Mouse (Mus musculus): ENCODE measurements at regions not wholly inside any gene's neighbourhood (a gene's known extent, or its start where the extent isn't known, plus 50 kb on each side); places are given as distances from the start of the nearest gene placed in this dataset.

GRCm38 (mm10) chr15:31999553-31999952, 177.5 kb upstream of the Tas2r119 start:
- ATAC-seq (ENCODE audit: low FRiP score, low read depth) = no peak
- Histone ChIP-seq H3K27me3 (peaks cover 20% of the 10 kb centered on the region), H3K4me3 (no peak overlapping the region), H3K36me3 (no peaks in the 10 kb centered on the region), H3K9ac (no peak overlapping the region), H3K27ac (no peak overlapping the region), H3K4me1 (peaks cover 21% of the 10 kb centered on the region), H3K9me3 (no peaks in the 10 kb centered on the region), H3K4me2 (replicated peaks) (no peak overlapping the region)
- whole genome bisulfite sequencing = 54% methylated on average over 5 of the region's 5 CpGs

- no peak overlapping the region for H3K27ac ChIP-seq
- H3K4me3 ChIP-seq = no peak overlapping the region
- peaks cover 21% of the 10 kb centered on the region for H3K4me1 ChIP-seq
- peaks cover 22% of the 10 kb centered on the region for H3K27me3 ChIP-seq
- no peaks in the 10 kb centered on the region for H3K36me3 ChIP-seq
- no peaks in the 10 kb centered on the region for H3K9me3 ChIP-seq
- peak overlapping the region; percentile 27; the same call in 1 of the 2 replicates for H3K4me2 ChIP-seq (replicated peaks)
- no peak overlapping the region for H3K9ac ChIP-seq
- 50% methylated on average over 2 of the region's 2 CpGs for WGBS
- ATAC-seq (ENCODE audit: low FRiP score, low read depth) = peak; percentile 77; the same call in 1 of the 2 replicates
Observed at GRCm38 (mm10) chr15:32002950-32003422, 174.1 kb upstream of the Tas2r119 start.

DNA sequence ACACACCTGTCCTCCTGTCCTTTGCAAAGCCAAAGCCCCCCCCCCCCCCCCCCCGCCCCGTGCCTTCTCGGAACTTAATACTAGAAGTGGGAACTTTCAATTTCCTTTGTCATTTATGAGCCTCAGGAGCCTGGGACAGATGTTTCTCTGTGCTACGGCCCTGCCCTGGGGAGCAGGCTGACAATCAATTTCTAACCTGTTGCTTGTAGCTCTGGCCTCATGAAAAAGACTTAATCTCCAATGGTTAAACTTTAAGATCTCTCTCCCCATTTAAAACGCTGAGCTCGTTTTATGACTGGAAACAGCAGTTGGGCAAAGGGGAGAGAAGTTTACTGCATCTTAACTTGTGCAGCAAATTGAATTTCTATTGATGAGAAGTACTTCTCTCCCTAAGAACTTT, 173.6 kb upstream of the Tas2r119 start:
- 2% methylated on average over 6 of the region's 6 CpGs for WGBS
- peak; percentile 78; the same call in 1 of the 2 replicates for ATAC-seq (ENCODE audit: low FRiP score, low read depth)

GRCm38 (mm10) chr15:32005986-32006385, 171.1 kb upstream of the Tas2r119 start:
- Histone ChIP-seq H3K36me3 (no peaks in the 10 kb centered on the region), H3K9me3 (no peaks in the 10 kb centered on the region), H3K4me2 (replicated peaks) (no peak overlapping the region), H3K4me1 (peaks cover 18% of the 10 kb centered on the region), H3K27ac (no peak overlapping the region), H3K9ac (no peak overlapping the region), H3K27me3 (peaks cover 18% of the 10 kb centered on the region), H3K4me3 (no peak overlapping the region)
- ATAC-seq (ENCODE audit: low FRiP score, low read depth) = no peak
- 31% methylated on average over 5 of the region's 5 CpGs for WGBS

More for the DNA sequence above, 173.6 kb upstream of the Tas2r119 start:
- Histone ChIP-seq H3K27me3 (peaks cover 22% of the 10 kb centered on the region), H3K4me3 (no peak overlapping the region), H3K9me3 (no peaks in the 10 kb centered on the region), H3K36me3 (no peaks in the 10 kb centered on the region), H3K27ac (no peak overlapping the region), H3K4me2 (replicated peaks) (peak overlapping the region; percentile 27; the same call in 1 of the 2 replicates), H3K9ac (no peak overlapping the region), H3K4me1 (peaks cover 21% of the 10 kb centered on the region)

- Histone ChIP-seq H3K9me3 (no peaks in the 10 kb centered on the region), H3K27me3 (0 out of 2 replicates have a peak, but pooled peaks cover under 1% of the 10 kb centered on the region), H3K9ac (no peak overlapping the region), H3K4me1 (0 out of 2 replicates have a peak, but pooled peaks cover 3% of the 10 kb centered on the region), H3K36me3 (no peaks in the 10 kb centered on the region), H3K4me2 (replicated peaks) (no peak overlapping the region), H3K4me3 (no peak overlapping the region), H3K27ac (no peak overlapping the region)
- 80% methylated on average over 3 of the region's 3 CpGs for WGBS
- no peak for ATAC-seq (ENCODE audit: low FRiP score, low read depth)
Observed at GRCm38 (mm10) chr15:32009818-32010217, 167.3 kb upstream of the Tas2r119 start.

GRCm38 (mm10) chr15:32012044-32012443, 165.0 kb upstream of the Tas2r119 start:
- Histone ChIP-seq H3K9me3 (no peaks in the 10 kb centered on the region), H3K27me3 (no peaks in the 10 kb centered on the region), H3K27ac (no peak overlapping the region), H3K4me1 (0 out of 2 replicates have a peak, but pooled peaks cover 3% of the 10 kb centered on the region), H3K9ac (no peak overlapping the region), H3K4me3 (no peak overlapping the region), H3K36me3 (no peaks in the 10 kb centered on the region), H3K4me2 (replicated peaks) (no peak overlapping the region)
- 57% methylated on average over 2 of the region's 2 CpGs for WGBS
- no peak for ATAC-seq (ENCODE audit: low FRiP score, low read depth)

DNA sequence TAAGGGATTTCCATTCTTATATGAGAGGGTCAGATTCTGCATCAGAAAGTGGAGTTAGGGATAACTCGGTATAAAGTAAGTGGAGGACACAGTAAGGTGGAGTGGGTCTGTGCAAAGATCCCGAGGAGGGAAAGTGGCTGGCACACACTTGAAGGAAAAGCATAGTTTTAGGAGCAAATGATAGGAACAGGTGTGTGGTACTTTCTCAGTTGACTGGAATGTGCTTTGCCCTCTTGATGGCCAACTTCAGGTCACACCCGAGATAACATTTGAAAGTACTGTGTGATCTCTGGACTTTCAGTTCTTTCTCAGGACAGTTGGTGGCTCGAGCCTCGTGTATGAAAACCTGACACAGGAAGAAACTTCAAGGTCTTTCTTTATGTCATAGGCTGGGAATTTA, 164.3 kb upstream of the Tas2r119 start:
- no peaks in the 10 kb centered on the region for H3K27me3 ChIP-seq
- no peak overlapping the region for H3K27ac ChIP-seq
- H3K4me3 ChIP-seq = no peak overlapping the region
- H3K36me3 ChIP-seq = no peaks in the 10 kb centered on the region
- H3K9me3 ChIP-seq = no peaks in the 10 kb centered on the region
- 0 out of 2 replicates have a peak, but pooled peaks cover 3% of the 10 kb centered on the region for H3K4me1 ChIP-seq
- H3K9ac ChIP-seq = no peak overlapping the region
- no peak for ATAC-seq (ENCODE audit: low FRiP score, low read depth)
- no peak overlapping the region for H3K4me2 ChIP-seq (replicated peaks)
- 45% methylated on average over 5 of the region's 5 CpGs for WGBS

- 80% methylated on average over 4 of the region's 4 CpGs for WGBS
- ATAC-seq (ENCODE audit: low FRiP score, low read depth) = no peak
- Histone ChIP-seq H3K9me3 (no peaks in the 10 kb centered on the region), H3K4me1 (0 out of 2 replicates have a peak, but pooled peaks cover 3% of the 10 kb centered on the region), H3K36me3 (no peaks in the 10 kb centered on the region), H3K27ac (no peak overlapping the region), H3K9ac (no peak overlapping the region), H3K27me3 (no peaks in the 10 kb centered on the region), H3K4me3 (no peak overlapping the region), H3K4me2 (replicated peaks) (no peak overlapping the region)
Observed at GRCm38 (mm10) chr15:32015169-32015568, 161.9 kb upstream of the Tas2r119 start.

GRCm38 (mm10) chr15:32020323-32021008, 156.6 kb upstream of the Tas2r119 start:
- Histone ChIP-seq H3K9ac (no peak overlapping the region), H3K27ac (no peak overlapping the region), H3K9me3 (no peaks in the 10 kb centered on the region), H3K4me3 (no peak overlapping the region), H3K36me3 (no peaks in the 10 kb centered on the region), H3K4me1 (peaks cover 17% of the 10 kb centered on the region; the same call in 1 of the 2 replicates), H3K4me2 (replicated peaks) (peak overlapping the region; percentile 27; the same call in 1 of the 2 replicates), H3K27me3 (no peaks in the 10 kb centered on the region)
- WGBS = 32% methylated on average over 6 of the region's 6 CpGs
- no peak for ATAC-seq (ENCODE audit: low FRiP score, low read depth)

DNA sequence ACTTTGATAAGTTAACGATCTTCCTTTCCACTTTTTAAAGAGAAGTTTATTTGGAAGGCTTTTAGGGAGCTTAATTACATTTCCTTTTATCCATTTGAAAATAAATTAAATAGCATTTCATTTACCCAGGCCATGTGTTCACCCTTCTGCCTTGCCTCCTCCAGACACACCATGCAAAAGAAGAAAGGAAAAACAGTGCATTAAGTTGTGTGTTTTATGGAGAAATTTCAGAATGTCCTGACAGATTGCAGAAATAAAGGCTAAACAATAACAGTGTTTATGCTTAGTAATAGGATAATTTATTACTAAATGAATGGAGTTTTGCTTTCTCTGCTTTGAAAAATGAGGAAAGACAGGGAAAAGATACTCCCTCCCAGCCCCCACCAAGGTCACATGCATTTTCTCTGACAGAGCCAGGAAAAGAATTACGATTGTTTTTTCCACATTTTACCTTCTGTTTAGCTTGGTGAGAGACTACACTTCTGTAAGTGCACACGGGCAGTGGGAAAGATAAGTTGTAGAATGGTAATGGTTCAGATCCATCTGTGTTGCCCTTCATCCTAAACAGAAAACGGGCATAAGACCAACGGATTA, 156.0 kb upstream of the Tas2r119 start:
- Histone ChIP-seq H3K4me2 (replicated peaks) (peak overlapping the region; percentile 27; the same call in 1 of the 2 replicates), H3K4me3 (no peak overlapping the region), H3K9ac (no peak overlapping the region), H3K27ac (no peak overlapping the region), H3K9me3 (no peaks in the 10 kb centered on the region), H3K36me3 (no peaks in the 10 kb centered on the region), H3K27me3 (no peaks in the 10 kb centered on the region), H3K4me1 (peaks cover 17% of the 10 kb centered on the region; the same call in 1 of the 2 replicates)
- WGBS = 37% methylated on average over 5 of the region's 5 CpGs
- no peak for ATAC-seq (ENCODE audit: low FRiP score, low read depth)

- WGBS = 86% methylated on average over 1 of the region's 1 CpGs
- Histone ChIP-seq H3K4me1 (peaks cover 2% of the 10 kb centered on the region; the same call in 1 of the 2 replicates), H3K36me3 (no peaks in the 10 kb centered on the region)
Observed at GRCm38 (mm10) chr15:32034091-32034490, 143.0 kb upstream of the Tas2r119 start.

GRCm38 (mm10) chr15:32034790-32035189, 142.3 kb upstream of the Tas2r119 start:
- H3K4me1 ChIP-seq = peaks cover 2% of the 10 kb centered on the region; the same call in 1 of the 2 replicates
- 36% methylated on average over 7 of the region's 7 CpGs for WGBS
- H3K27me3 ChIP-seq = no peaks in the 10 kb centered on the region
- no peak overlapping the region for H3K9ac ChIP-seq
- H3K36me3 ChIP-seq = no peaks in the 10 kb centered on the region
- H3K27ac ChIP-seq = no peak overlapping the region
- no peak overlapping the region for H3K4me3 ChIP-seq
- no peak for ATAC-seq (ENCODE audit: low FRiP score, low read depth)
- no peak overlapping the region for H3K4me2 ChIP-seq (replicated peaks)
- H3K9me3 ChIP-seq = no peaks in the 10 kb centered on the region

More at GRCm38 (mm10) chr15:32034091-32034490, 143.0 kb upstream of the Tas2r119 start:
- Histone ChIP-seq H3K27ac (no peak overlapping the region), H3K4me3 (no peak overlapping the region), H3K27me3 (no peaks in the 10 kb centered on the region), H3K9ac (no peak overlapping the region), H3K4me2 (replicated peaks) (no peak overlapping the region), H3K9me3 (no peaks in the 10 kb centered on the region)
- ATAC-seq (ENCODE audit: low FRiP score, low read depth) = no peak

Measured in limb, embryonic 13.5 days (tissue).